Mouse (Mus musculus) liver, postnatal 0 days (tissue): Measurements from ENCODE around the gene Mecom. TPM values are rescaled to one million over a fixed set of nuclear protein-coding genes. Genes with fewer than 3 reads are reported as not detected.

ENCODE experiments used
- ATAC-seq: fragments of 200-750 bp; cut with Nextera tagmentation; 2 replicates; pipeline ENCODE4 v1.8.0; 2017; ENCODE audit warnings: mild to moderate bottlenecking, moderate library complexity
- DNase-seq: peaks from one replicate; pipeline ENCODE4 v3.0.0-alpha.2; 2016
- H3K27ac ChIP-seq: fragments of 300-500 bp; sonication (generic); 2 replicates; pipeline ENCODE4 v1.5.1; 2014; ENCODE audit warnings: antibody characterized with exemption, moderate library complexity, mild to moderate bottlenecking, low read depth
- H3K27me3 ChIP-seq: fragments of 300-500 bp; sonication (generic); 2 replicates; pipeline ENCODE4 v1.6.1; 2014; ENCODE audit warnings: low read length, control low read depth, mixed read lengths; ENCODE audit not compliant: insufficient read depth
- H3K36me3 ChIP-seq: fragments of 300-500 bp; sonication (generic); replicated peaks from 2 replicates; pipeline ENCODE4 v1.6.1; 2014; ENCODE audit warnings: mild to moderate bottlenecking, control low read depth, low read length, moderate library complexity, mixed read lengths; ENCODE audit not compliant: insufficient read depth
- H3K4me1 ChIP-seq: fragments of 300-500 bp; sonication (generic); 2 replicates; pipeline ENCODE4 v1.6.1; 2014; ENCODE audit warnings: antibody characterized with exemption, mild to moderate bottlenecking, control low read depth; ENCODE audit not compliant: insufficient read depth
- H3K4me2 ChIP-seq: fragments of 300-500 bp; sonication (generic); 2 replicates; pipeline ENCODE4 v1.6.1; 2014; ENCODE audit warnings: low read depth, mild to moderate bottlenecking, low read length, moderate library complexity, mixed read lengths
- H3K4me3 ChIP-seq: fragments of 300-500 bp; sonication (generic); 2 replicates; pipeline ENCODE4 v1.5.1; 2014; ENCODE audit warnings: low read depth, low read length
- H3K9ac ChIP-seq: fragments of 300-500 bp; sonication (generic); replicated peaks from 2 replicates; pipeline ENCODE4 v1.6.1; 2014; ENCODE audit warnings: mild to moderate bottlenecking, moderate library complexity
- H3K9me3 ChIP-seq: fragments of 300-500 bp; sonication (generic); 2 replicates; pipeline ENCODE4 v1.6.1; 2016; ENCODE audit warnings: mild to moderate bottlenecking, control low read depth, low read length, mixed read lengths
- CTCF ChIP-seq: sonication (generic); IDR thresholded peaks from 2 replicates; pipeline ENCODE4 v1.5.1; 2016; ENCODE audit warnings: antibody characterized with exemption, low read depth
- EP300 ChIP-seq: IDR thresholded peaks from 2 replicates; pipeline ENCODE4 v1.6.1; 2016; ENCODE audit warnings: antibody characterized with exemption, low read depth, mild to moderate bottlenecking
- WGBS: fragments of 180-500 bp; shearing (Covaris S2); extraction: QIAGEN DNeasy Blood & Tissue Kit; methylation state at CpG from one replicate; pipeline ENCODE4 v1.1.7; 2014; ENCODE audit not compliant: insufficient replicate concordance; 5-methylcytosine and 5-hydroxymethylcytosine counted together
- polyA plus RNA-seq: library from polyadenylated mRNA; unstranded; fragments of >200 nt; fragmentation: Nextera tagmentation; extraction: Ambion mirVana; gene quantifications from 2 replicates; pipeline ENCODE4 v1.2.1, GENCODE M21; 2015

Mecom gene
- polyA plus RNA-seq, 1 experiment from 2014 or later, result 0.89 TPM

GRCm38 (mm10) chr3:30392218-30392617 is 155.6 kb downstream of the Mecom start:
- H3K4me2 ChIP-seq, result no peak overlapping the region
- WGBS, result 59% methylated on average over 4 of the region's 4 CpGs
- no peaks in the 10 kb centered on the region for H3K9me3 ChIP-seq
- TF ChIP-seq EP300, result no peak
- TF ChIP-seq CTCF, result no peak
- no peaks in the 10 kb centered on the region for H3K27me3 ChIP-seq
- H3K4me3 ChIP-seq, result no peak overlapping the region
- H3K27ac ChIP-seq, result no peak overlapping the region
- H3K9ac ChIP-seq, result no peak overlapping the region
- ATAC-seq (no peak), DNase-seq (no peak)
- no peaks in the 10 kb centered on the region for H3K36me3 ChIP-seq
- no peaks in the 10 kb centered on the region for H3K4me1 ChIP-seq

GRCm38 (mm10) chr3:30390346-30390745 is 157.5 kb downstream of the Mecom start:
- H3K27ac ChIP-seq, result no peak overlapping the region
- no peak overlapping the region for H3K9ac ChIP-seq
- H3K9me3 ChIP-seq, result no peaks in the 10 kb centered on the region
- TF ChIP-seq CTCF, result no peak
- no peak for TF ChIP-seq EP300
- no peaks in the 10 kb centered on the region for H3K36me3 ChIP-seq
- DNase-seq (no peak), ATAC-seq (no peak)
- H3K4me2 ChIP-seq, result no peak overlapping the region
- no peak overlapping the region for H3K4me3 ChIP-seq
- no peaks in the 10 kb centered on the region for H3K27me3 ChIP-seq
- 75% methylated on average over 5 of the region's 5 CpGs for WGBS
- H3K4me1 ChIP-seq, result no peaks in the 10 kb centered on the region

- Histone ChIP-seq H3K4me3 (no peak overlapping the region), H3K9me3 (no peaks in the 10 kb centered on the region), H3K27me3 (no peaks in the 10 kb centered on the region), H3K27ac (no peak overlapping the region), H3K9ac (no peak overlapping the region), H3K4me2 (no peak overlapping the region), H3K36me3 (no peaks in the 10 kb centered on the region), H3K4me1 (no peaks in the 10 kb centered on the region)
- no peak for DNase-seq
- ATAC-seq, result no peak
- no peak for TF ChIP-seq EP300
- no peak for TF ChIP-seq CTCF
- 73% methylated on average over 4 of the region's 4 CpGs for WGBS
These were observed 167.5 kb downstream of the Mecom start for GRCm38 (mm10) chr3:30380273-30380672.

DNA sequence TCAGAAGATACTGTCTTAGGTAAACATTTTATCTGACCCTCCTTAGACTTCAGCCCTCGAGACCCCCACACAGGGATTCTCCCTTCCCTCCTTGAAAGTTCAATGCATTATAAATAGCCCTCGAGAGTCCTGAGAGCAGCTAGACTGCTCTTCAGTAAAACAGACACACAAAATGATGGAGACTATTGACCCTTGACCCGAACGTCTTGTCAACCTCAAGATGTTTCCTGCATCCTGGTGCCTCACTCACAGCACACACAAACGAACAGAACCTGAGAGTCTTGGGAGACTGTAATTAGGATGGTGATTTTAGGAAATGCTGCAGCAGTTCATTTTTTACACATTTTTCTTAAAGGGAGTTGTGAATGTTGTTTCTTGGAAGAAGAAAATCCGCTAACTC is 168.5 kb downstream of the Mecom start:
- Histone ChIP-seq H3K4me3 (no peak overlapping the region), H3K27me3 (no peaks in the 10 kb centered on the region)
- no peak for ATAC-seq

GRCm38 (mm10) chr3:30371472-30371871 is 176.3 kb downstream of the Mecom start:
- H3K4me1 ChIP-seq, result no peaks in the 10 kb centered on the region
- no peak overlapping the region for H3K27ac ChIP-seq
- no peak overlapping the region for H3K9ac ChIP-seq
- ATAC-seq (no peak), DNase-seq (no peak)
- H3K4me3 ChIP-seq, result no peak overlapping the region
- H3K36me3 ChIP-seq, result no peaks in the 10 kb centered on the region
- WGBS, result 66% methylated on average over 7 of the region's 7 CpGs
- H3K27me3 ChIP-seq, result no peaks in the 10 kb centered on the region
- no peak overlapping the region for H3K4me2 ChIP-seq
- no peak for TF ChIP-seq CTCF
- H3K9me3 ChIP-seq, result no peaks in the 10 kb centered on the region

More for the DNA sequence above, 168.5 kb downstream of the Mecom start:
- Histone ChIP-seq H3K27ac (no peak overlapping the region), H3K9ac (no peak overlapping the region), H3K4me1 (no peaks in the 10 kb centered on the region), H3K36me3 (no peaks in the 10 kb centered on the region), H3K9me3 (no peaks in the 10 kb centered on the region), H3K4me2 (no peak overlapping the region)
- TF ChIP-seq EP300, result no peak
- no peak for TF ChIP-seq CTCF
- 57% methylated on average over 6 of the region's 6 CpGs for WGBS
- no peak for DNase-seq

GRCm38 (mm10) chr3:30370860-30371455 is 176.8 kb downstream of the Mecom start:
- no peaks in the 10 kb centered on the region for H3K4me1 ChIP-seq
- H3K36me3 ChIP-seq, result no peaks in the 10 kb centered on the region
- 77% methylated on average over 16 of the region's 16 CpGs for WGBS
- TF ChIP-seq EP300 (no peak), CTCF (no peak)
- ATAC-seq (no peak), DNase-seq (no peak)
- H3K27me3 ChIP-seq, result no peaks in the 10 kb centered on the region
- no peak overlapping the region for H3K4me2 ChIP-seq
- no peak overlapping the region for H3K9ac ChIP-seq
- no peaks in the 10 kb centered on the region for H3K9me3 ChIP-seq
- H3K4me3 ChIP-seq, result no peak overlapping the region
- no peak overlapping the region for H3K27ac ChIP-seq

DNA sequence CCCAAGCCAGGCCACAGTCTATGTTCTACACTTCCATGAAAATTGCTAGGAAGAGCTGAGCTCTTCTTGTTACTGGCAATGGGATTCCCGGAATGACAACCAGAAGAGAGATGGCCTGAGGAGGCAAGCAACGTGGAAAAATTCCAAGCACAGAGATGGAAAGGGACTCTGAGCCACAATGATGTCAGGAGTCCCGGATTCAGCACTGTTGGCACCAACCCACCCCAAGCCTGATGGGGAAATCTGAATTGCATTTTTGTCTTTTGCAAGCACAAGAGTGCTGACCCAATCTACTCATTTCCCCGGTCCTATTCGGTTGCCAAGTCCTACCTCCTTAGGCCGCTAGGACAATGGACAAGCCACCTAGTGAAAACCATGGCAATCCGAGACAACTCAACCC is 181.2 kb downstream of the Mecom start:
- no peaks in the 10 kb centered on the region for H3K36me3 ChIP-seq
- H3K9ac ChIP-seq, result no peak overlapping the region
- no peak overlapping the region for H3K4me3 ChIP-seq
- H3K27me3 ChIP-seq, result no peaks in the 10 kb centered on the region
- H3K4me1 ChIP-seq, result no peaks in the 10 kb centered on the region
- H3K4me2 ChIP-seq, result no peak overlapping the region
- TF ChIP-seq EP300 (no peak), CTCF (no peak)
- H3K9me3 ChIP-seq, result no peaks in the 10 kb centered on the region
- ATAC-seq (no peak), DNase-seq (no peak)
- WGBS, result 71% methylated on average over 7 of the region's 7 CpGs
- H3K27ac ChIP-seq, result no peak overlapping the region
